Mouse (Mus musculus) cerebellum, adult 2 months (tissue): Measurements from ENCODE around the gene Lrrk1.

Experiments used
- CTCF ChIP-seq: fragments of 200-500 bp; IDR thresholded peaks from 2 replicates; pipeline ENCODE4 v1.5.1; 2011; ENCODE audit warnings: low read depth, mild to moderate bottlenecking, control low read depth, low read length, moderate library complexity, borderline replicate concordance; ENCODE audit not compliant: insufficient read depth
- POLR2A ChIP-seq: fragments of 200-500 bp; IDR thresholded peaks from 2 replicates; pipeline ENCODE4 v1.6.1; 2011; ENCODE audit warnings: low read length, control low read depth, borderline replicate concordance; ENCODE audit not compliant: insufficient read depth

DNA sequence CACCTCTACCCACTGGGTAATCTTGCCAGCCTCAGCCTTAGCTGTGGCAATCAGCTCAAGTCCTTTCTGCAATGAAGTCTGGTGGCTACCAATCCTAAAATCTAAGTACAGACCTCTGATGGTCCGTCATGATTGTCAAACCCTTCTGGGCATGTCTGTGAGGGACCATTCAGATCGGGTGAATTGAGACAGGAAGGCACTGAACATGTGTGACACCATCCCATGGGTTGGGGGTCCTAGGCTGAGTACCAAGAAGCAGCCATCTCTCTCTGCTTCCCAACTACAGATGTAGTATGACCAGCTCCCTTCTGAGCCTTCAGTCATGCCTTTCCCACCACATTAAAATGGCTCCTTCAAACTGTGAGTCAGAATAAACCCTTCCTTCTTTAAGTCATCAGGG is 80.4 kb downstream of the Lrrk1 start:
- TF ChIP-seq POLR2A (no peak), CTCF (no peak)
